Mouse (Mus musculus): ENCODE data around the gene Atp6v0a1.

The Atp6v0a1 gene

GRCm38 (mm10) chr11:101027121-101027520, 17.9 kb downstream of the Atp6v0a1 start:
- DNase-seq (ENCODE audit: low spot score) = no peak

- DNase-seq (ENCODE audit: low spot score) = no peak
Measured at GRCm38 (mm10) chr11:101029320-101029719, 20.1 kb downstream of the Atp6v0a1 start.

DNA sequence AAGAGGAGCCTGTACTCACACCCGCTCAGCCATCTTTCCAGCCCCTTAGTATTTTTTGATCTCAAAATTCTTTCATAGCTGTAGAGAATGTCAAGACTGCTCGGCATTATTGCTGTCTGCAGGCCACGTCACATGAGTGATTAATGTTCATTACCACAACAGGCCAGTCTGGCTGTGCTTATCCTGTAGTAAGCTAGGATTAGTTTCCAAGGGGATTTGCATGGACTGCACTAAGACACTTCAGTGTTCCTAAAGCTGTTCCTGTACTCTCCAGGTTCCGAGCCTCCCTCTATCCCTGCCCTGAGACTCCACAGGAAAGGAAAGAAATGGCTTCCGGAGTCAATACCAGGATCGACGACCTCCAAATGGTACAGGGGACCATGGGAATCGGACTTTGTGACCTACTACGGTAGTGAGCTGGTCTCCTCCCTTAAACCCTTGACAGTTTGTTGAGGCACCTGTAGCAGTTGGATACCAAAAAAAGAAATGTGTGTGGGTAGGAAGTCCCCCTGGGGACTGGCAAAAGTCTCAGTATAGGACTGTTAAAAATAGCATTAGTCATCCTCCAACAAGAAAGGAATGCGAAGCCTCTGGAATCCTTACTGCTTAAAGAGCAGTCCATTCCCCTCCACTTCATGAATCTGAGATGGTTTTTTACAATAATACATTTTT, 21.0 kb downstream of the Atp6v0a1 start:
- DNase-seq (ENCODE audit: low spot score) = no peak

GRCm38 (mm10) chr11:101030808-101031156, 21.5 kb downstream of the Atp6v0a1 start:
- DNase-seq (ENCODE audit: low spot score) = no peak

- no peak for DNase-seq (ENCODE audit: low spot score)
Measured at GRCm38 (mm10) chr11:101031470-101031869, 22.2 kb downstream of the Atp6v0a1 start.

DNA sequence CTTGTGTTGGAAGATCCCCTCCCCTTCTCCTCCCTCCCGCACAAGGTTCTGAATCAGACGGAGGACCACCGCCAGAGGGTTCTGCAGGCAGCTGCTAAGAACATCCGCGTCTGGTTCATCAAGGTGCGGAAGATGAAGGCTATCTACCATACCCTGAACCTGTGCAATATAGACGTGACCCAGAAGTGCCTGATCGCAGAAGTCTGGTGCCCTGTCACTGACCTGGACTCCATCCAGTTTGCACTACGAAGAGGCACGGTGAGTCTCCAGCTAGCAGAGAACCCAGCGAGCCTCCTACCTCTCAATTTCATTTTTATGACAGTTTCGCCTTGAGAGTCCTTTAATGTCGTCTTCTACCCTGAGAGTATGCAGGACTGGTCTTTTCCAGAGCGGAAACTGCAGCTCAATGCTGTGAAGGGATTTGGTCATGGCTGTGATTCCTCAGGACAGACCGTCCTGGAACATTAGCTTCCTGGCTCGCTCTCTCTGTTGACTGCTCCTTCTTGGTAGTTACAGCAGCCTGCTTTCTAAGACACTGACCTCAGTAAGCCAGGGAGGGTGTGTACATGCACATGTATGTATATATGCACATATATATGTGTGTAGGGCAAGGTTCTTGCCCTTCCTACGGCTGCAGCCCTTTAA, 24.7 kb downstream of the Atp6v0a1 start:
- DNase-seq (ENCODE audit: low spot score) = no peak

DNA sequence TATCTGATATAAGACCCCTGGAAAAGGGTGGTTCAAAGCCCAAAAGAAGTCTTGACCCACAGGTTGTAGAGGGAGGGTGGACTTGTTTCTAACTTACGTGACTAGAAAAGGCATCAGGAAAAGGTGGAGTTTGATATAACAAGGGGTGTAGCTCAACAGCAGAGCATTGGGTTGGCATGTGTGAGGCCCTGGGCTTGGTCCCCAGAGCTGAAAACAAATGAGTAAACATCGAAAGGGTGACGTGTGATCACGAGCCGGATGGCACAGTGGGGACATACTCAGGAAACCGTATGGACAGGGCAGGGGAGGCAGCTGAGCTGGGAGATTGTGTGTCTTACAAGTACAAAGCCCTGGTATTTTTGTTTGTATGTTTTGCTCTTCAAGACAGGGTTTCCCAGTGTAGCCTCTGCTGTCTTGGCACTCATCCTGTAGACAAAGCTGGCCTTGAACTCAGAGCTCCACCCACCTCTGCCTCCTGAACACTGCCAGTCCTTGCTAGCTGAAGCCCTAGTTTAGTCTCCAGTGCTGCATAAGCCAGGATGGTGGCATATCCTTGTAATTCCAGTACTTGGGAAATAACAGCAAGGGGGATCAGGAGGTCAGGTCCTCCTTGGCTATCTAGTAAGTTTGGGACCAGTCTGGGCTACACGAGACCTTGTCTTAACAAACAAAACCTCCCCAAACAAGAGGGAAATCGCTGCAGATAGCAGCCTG, 25.5 kb downstream of the Atp6v0a1 start:
- no peak for DNase-seq (ENCODE audit: low spot score)

DNA sequence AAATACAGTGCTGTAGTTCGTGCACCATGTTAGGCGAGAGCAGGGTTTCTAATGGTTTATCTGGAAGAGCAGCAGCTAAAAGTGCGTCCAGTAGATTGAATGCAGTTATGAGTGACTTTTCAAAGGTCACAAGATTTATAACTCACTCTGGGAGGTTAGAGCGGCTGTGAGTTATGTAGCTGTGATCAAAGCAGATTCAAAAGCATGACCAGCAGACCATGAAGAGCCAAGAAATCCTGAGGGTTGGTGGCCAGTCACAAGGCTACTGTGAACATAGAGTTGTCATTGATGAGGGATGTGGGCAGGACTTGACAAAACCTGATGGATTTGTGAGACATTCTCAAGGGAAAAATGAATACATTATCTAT, 26.1 kb downstream of the Atp6v0a1 start:
- DNase-seq (ENCODE audit: low spot score) = no peak

- DNase-seq (ENCODE audit: low spot score) = no peak
Measured at GRCm38 (mm10) chr11:101037795-101038194, 28.5 kb downstream of the Atp6v0a1 start.

DNA sequence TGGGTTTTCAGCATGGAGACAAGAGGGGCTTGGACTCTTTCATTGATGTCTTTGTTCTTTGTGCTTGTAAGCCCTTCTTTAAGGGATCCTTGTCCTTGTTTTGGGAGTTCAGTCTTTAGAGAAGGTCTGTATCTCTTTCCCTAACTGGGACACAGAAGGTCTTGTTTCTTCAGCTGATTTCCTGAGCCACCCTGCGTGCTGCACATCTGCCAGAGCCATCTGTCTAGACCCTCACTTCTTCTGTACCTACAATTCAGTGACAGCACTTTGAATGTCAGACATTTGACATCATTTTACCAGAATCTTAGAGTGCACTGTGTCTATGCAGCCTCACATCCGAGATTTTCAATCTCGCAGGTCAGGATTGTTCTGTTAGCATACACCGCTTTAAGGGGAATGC, 36.6 kb downstream of the Atp6v0a1 start:
- no peak for DNase-seq (ENCODE audit: low spot score)

- no peak for DNase-seq (ENCODE audit: low spot score)
Measured at GRCm38 (mm10) chr11:101046440-101046839, 37.2 kb downstream of the Atp6v0a1 start.

GRCm38 (mm10) chr11:101047502-101047901, 38.2 kb downstream of the Atp6v0a1 start:
- DNase-seq (ENCODE audit: low spot score) = no peak

DNA sequence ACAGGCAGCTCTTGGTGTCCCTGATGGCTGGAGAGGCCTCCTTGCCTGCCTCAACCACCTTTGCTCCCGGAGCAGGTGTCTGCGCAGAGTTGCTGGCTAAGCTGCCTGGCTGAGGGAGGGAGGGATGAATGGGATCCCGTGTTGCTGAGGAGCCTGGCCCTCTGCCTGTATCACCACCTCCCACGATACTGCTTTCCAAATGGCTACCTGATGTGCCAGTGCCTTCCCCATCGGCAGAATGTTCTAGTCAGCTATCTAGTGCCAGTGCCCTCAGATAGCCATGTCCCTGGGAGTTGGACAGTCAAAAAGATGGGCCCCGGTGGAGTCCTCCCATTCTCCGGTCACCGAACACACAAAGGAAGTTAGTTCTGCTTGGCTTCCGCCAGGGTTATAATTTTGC, 41.1 kb downstream of the Atp6v0a1 start:
- DNase-seq (ENCODE audit: low spot score) = no peak

- no peak for DNase-seq (ENCODE audit: low spot score)
Measured at GRCm38 (mm10) chr11:101051051-101051493, 41.8 kb downstream of the Atp6v0a1 start.

GRCm38 (mm10) chr11:101051617-101052016, 42.4 kb downstream of the Atp6v0a1 start:
- no peak for DNase-seq (ENCODE audit: low spot score)

DNA sequence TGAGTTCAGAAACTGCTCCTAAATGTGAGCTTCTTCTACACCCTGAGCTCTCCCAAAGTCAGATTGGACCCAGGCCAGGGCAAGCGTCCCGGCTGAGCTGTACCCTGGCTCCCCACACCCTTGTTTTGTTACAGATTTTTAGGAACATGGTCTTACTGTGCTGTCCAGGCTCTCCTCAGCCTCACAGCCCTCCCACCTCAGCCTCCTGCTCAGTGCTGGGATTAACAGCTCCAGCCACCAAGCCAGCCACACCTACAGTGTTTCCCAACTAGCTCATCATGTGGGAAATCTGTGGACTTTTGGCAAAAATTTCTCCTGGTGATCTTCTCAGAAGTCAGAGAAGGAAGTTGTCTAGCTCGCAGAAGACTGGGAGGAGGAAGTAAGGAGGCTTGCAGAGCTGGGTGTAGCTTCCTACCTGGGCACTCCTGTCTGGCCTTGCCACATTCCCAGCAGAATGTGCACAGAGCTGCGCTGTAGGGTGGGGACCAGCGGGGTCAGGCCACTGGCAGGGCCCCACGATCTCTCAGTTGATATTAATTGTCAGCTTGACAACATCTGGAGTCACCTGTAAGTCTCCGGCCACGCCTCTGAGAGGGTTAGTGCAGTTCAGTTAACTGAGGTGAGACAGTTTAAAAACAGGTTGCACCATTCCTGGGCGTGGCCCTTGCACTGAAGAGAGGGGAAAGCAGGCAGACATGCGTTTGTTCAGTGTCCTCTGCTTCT, 43.7 kb downstream of the Atp6v0a1 start:
- DNase-seq (ENCODE audit: low spot score) = peak; percentile 72

DNA sequence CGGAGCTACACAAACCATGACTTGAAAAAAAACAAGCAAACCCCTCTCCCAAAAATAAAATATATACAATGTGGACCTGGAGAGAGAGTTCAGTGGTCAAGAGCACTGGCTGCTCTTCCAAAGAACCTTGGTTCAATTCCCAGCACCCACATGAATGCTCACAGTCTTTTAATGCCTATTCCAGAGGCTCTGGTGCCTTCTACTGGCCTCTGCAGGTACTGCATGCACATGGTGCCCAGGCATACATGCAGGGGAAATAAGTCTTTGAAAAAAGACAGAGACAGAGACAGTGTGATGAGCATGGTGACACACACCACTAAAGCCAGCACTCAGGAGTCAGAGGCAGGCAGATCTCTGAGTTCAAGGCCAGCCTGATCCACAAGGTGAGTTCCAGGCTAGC, 44.7 kb downstream of the Atp6v0a1 start:
- DNase-seq (ENCODE audit: low spot score) = no peak

DNA sequence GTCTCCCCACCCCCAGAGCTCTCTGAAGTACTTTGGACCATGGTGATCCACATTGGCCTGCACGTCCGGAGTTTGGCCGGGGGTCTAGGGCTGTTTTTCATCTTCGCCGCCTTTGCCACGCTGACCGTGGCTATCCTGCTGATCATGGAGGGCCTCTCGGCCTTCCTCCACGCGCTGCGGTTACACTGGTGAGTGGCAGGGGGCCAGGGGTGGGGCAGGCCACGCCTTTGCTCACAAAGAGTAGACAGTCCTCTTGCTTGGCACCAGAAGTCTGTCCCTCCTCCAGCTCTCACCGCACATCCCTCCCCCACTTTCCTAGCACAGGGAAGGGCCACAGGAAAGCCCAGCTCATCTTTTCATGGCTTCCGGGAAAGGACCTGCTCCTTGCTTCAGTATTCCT, 46.2 kb downstream of the Atp6v0a1 start:
- no peak for DNase-seq (ENCODE audit: low spot score)

GRCm38 (mm10) chr11:101056885-101057284, 47.6 kb downstream of the Atp6v0a1 start:
- peak; percentile 58 for DNase-seq (ENCODE audit: low spot score)

- DNase-seq (ENCODE audit: low spot score) = peak; percentile 86
Measured at GRCm38 (mm10) chr11:101057860-101058259, 48.6 kb downstream of the Atp6v0a1 start.

DNA sequence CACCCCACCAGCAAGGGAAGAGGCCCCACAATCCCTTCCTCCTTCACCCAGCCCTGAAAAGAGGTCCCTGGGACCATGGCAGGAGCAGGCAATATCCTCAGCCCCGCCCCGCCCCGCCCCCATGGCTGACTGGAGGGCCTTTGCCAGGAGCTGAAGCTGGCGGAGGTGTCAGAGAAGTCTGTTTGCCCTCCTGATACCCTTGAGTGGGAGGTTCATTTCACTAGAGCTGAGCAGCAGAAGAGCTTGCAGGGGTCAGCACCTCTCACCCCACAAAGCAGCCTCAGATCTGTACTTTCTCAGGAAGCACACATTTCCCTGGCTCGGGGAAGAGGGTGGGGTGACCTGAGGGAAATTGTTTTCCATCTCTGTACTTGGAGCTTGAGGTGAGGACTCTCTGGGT, 49.5 kb downstream of the Atp6v0a1 start:
- no peak for DNase-seq (ENCODE audit: low spot score)

DNA sequence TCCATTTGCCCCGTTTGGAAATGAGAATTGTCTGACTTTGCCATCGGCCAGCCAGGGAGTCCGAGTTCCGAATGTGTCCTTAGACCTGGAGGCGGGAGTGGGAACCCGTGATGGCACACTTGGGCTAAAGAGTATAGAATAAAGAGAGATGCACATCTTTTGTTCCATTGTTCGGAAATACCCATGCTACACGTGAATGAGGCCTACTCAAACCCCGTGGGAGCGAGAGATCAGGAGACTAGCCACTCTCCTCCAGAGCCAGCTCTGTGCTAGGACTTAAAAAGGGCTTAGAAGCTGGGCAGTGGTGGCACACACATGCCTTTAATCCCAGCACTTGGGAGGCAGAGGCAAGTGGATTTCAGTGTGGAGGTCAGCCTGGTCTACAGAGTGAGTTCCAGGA, 50.2 kb downstream of the Atp6v0a1 start:
- DNase-seq (ENCODE audit: low spot score) = no peak

DNA sequence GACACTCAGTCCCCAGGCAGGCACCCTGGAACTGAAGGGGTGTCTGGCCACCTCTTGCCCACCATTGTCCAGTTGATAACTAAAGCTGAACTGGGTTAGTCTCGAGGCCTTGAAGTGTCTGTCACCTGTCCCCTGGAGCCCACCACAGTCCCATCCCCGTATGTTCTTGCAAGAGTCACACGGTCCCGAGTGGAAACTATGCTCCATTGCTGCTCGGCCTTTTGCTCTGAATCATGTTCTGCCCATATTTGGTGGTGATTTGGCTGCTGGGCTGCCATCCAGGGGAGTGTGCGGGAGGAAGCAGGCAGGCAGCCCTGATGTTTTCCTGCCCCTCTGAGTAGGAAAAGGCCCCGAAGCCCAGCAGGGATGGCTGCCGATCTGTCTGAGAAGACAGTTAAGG, 50.9 kb downstream of the Atp6v0a1 start:
- peak; percentile 55 for DNase-seq (ENCODE audit: low spot score)

Data from urinary bladder, postnatal 25 days (tissue).